Mouse (Mus musculus) testis, adult 2 months (tissue): ENCODE data around the gene Rasgrp1.

Experiments used
- CTCF ChIP-seq: fragments of 200-500 bp; IDR thresholded peaks from 2 replicates; pipeline ENCODE4 v1.5.1; 2012; ENCODE audit warnings: low read depth, mild to moderate bottlenecking, inconsistent platforms, low read length, moderate library complexity; ENCODE audit not compliant: control insufficient read depth, insufficient read depth, insufficient replicate concordance
- POLR2A ChIP-seq: fragments of 200-500 bp; IDR thresholded peaks from 2 replicates; pipeline ENCODE4 v1.6.1; 2012; ENCODE audit warnings: low read depth, mild to moderate bottlenecking, inconsistent platforms, low read length, moderate library complexity; ENCODE audit not compliant: control insufficient read depth

GRCm38 (mm10) chr2:117331634-117332033, 11.2 kb downstream of the Rasgrp1 start:
- TF ChIP-seq CTCF, result peak; percentile 27; the same call in 1 of the 2 replicates
- TF ChIP-seq POLR2A, result no peak
